Mouse (Mus musculus): ENCODE measurements around the gene Exph5.

Gene Exph5

GRCm38 (mm10) chr9:53301269-53301720, at the start of gene Exph5:
TSS of gene Exph5 (plus strand) at chr9:53301670.
- peak; percentile 64 to 78 for DNase-seq

- peak; percentile 75 to 91 for DNase-seq
These were observed 47.1 kb upstream of the Exph5 start for GRCm38 (mm10) chr9:53254368-53254767.

DNA sequence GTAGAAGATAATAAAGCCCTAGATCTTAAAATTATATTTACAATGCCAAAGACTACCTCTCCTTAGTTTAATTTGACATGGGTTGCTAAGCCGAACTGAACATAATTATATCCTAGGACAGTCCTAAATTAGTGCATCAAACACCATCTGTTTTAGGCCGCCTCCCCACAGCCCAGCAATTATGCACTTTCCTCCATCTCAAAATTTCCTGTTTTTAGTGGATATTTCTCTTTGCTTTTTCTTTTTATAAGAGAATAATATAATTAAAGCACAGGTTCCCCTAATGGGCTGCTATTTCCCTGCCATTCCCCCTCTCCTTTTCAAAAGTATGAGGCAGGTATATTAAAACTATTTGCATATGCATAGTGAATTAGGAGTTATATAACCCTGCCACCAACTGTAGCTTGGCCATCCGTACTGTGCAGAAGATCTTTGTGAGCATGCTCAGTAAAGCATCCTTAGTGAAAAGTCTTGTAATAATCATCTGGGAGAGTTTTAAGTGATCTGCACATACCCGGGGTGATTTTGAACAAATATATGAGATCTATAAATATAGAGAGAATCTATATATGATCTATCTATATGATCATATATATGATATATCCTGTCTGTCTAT, 44.7 kb upstream of the Exph5 start:
- no peak for DNase-seq

- DNase-seq, result peak in 1 of 2 experiments; percentile 8
These were observed 43.7 kb upstream of the Exph5 start for GRCm38 (mm10) chr9:53257772-53258171.

DNA sequence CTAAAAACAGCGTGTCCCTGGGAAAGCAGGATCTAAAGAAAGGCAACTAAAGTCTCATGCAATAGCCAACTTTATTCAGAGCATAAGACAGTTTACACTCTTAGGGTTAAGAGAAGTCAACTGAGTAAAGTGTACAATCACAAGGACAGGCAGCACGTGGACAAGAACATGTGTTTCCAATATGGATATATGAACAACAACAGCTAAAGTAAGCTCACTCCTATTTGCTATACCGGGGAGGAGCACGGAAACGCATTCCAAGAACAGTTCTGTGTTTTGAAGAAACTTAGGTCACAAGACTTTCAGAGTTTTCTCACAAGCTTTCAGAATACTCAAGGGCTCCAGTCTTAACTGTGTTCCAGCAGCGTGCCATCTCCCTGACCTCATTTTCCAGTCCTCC, 43.3 kb upstream of the Exph5 start:
- no peak for DNase-seq

DNA sequence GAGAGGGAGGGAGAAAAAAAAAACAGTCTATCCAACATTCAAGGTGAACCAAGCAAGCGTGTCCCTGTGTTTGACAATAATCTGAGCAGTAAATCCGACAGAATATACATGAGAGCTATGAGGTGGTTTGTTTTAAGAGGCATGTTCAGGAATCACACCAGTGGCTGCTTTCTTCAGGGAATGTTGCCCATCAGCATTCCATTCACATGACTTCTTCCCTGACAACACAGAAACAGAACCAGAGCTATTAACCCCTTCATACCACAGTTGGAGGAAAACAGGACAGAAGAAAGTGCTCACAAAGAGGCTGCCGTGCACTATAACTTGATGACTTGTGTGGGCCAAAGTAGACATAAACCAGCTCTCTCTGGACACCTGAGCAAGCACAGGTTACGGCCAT, 37.1 kb upstream of the Exph5 start:
- peak in 1 of 2 experiments; percentile 15 for DNase-seq

GRCm38 (mm10) chr9:53265589-53265988, 35.9 kb upstream of the Exph5 start:
- no peak for DNase-seq

DNA sequence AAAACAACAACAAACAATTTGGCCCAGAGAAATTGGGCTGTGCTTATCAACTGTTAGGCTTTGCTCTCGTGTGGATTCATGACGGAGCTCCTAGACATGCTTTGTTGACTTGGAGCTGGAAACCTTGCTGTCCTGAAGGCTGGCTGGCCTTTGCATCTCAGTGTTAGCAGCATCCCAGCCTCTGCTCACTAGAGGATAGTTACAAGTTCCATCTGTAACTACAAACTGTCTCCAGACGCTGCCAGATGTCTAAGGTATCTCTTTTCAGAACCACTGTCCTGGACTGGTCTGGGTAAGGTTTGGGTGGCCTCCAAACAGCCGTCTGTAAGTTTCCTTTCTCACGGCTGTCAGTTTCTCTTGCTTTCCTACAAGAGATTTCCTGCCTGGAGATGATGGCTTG, 33.4 kb upstream of the Exph5 start:
- DNase-seq, result no peak

- peak; percentile 32 to 68 for DNase-seq
These were observed 32.6 kb upstream of the Exph5 start for GRCm38 (mm10) chr9:53268731-53269465.

DNA sequence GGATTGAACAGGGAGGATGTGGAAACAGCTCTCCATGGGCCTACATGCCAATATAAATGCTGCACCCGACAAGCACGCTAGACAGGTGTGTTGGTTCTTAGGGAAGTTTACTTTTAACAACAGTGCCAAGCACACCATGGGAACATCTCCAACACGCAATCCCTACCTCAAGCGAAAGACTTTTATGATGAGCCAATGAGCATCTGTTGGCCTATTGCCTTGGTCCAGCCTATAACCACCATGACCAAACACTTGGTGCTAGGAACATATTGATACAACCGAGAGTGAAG, 32.1 kb upstream of the Exph5 start:
- DNase-seq, result no peak

DNA sequence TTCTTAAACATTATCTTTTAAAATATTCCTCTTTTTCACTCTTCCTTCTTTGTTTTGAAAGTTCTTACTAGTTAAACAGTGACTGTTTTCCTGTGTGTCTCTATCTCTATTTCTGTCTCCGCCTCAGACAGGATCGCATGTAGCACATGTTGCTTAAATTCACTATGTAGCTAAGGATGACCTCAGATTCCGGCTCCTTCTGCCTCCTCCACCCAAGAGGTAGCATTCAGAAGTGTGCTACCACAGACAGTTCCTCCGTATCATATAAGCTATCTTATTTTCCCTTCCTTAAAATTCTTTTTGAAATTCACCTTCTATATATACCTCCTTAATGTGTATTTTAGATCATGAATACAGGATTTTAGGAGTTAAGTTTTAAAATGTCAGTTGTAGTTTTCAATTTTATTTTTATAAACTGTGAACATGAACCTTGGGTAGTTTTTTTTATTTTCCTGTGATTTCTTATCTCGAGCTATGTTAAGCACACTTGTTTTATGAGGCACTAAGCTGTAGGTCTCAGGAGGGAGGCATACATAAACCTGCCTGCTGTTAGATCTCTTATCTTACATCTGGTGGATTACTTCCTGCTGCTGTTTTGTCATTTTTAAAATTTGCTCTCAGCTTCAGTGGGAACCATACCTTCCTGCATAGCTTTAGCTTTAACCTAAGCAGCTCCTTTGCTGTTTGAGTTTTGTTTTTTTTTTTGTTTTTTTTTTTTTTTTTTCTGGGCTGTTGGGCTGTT, 30.0 kb upstream of the Exph5 start:
- DNase-seq, result no peak

DNA sequence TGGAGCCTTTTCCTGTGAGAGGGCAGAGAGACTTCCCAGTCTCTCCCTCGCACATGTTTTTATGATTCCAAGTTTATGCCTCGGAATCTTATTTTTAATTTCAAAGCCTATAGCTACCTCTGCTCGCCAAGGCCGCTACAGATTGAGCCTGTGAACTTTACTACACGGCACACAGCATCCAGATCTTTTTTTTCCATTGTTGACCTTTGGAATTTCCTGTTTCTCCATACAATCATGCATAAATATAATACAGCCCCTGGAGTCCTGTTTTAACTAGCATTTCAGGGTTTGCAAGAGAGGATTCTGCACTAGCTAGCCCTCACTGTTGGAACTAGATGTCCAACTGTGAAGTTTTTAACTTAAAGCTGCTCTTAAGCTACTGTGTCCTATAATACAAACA, 29.3 kb upstream of the Exph5 start:
- DNase-seq, result no peak

- DNase-seq, result no peak
These were observed 28.8 kb upstream of the Exph5 start for GRCm38 (mm10) chr9:53272714-53273113.

GRCm38 (mm10) chr9:53276381-53276780, 25.1 kb upstream of the Exph5 start:
- DNase-seq, result no peak

DNA sequence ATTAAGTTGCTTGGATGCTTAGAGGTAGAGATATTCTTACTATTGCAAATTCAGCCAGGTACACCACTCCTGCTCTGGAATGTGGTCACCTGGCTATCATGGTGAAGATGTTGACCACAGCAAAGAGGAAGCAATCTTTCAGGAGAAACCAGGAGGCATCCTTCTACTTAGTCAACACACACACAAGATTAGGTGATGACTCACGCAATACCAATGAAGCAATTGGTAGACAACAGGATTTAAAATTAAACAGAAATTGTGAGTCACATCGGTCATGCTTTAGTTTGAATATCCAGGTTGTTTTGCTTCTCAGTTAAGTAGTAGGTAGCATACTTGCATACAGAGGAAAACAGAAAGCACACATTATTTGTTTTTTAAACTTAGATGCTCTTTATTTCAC, 22.5 kb upstream of the Exph5 start:
- no peak for DNase-seq

GRCm38 (mm10) chr9:53286793-53287192, 14.7 kb upstream of the Exph5 start:
- no peak for DNase-seq

- DNase-seq, result no peak
These were observed 11.5 kb upstream of the Exph5 start for GRCm38 (mm10) chr9:53290006-53290405.

GRCm38 (mm10) chr9:53292833-53293232, 8.6 kb upstream of the Exph5 start:
- no peak for DNase-seq

DNA sequence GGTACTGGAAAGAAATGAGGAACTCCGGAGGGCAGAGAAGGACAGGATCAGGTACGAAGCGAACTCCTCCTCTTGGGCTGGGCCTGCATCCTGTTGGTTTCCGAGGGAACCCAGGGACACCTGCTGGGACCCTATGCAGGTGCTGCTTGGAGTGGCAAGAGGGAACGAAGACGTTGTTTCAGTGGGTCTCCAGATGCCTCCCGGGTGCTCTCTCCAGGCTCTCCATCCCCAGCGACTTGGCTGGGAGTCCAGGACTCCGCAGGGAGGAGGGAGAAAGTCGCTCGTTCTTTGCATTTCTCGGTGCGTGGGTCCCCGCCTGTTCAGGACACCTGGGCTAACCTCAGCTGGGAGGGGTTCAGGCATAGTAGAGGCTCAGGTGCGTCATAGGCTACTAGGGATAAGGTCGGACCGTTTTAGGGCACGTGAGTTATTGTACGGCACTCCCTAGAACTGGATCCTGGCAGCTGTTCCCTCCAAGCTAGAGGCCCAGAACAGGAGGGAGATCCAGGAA, 386 bp downstream of the Exph5 start:
- DNase-seq, result peak in 1 of 2 experiments; percentile 11

GRCm38 (mm10) chr9:53302415-53302814, 945 bp downstream of the Exph5 start:
- DNase-seq, result no peak

DNA sequence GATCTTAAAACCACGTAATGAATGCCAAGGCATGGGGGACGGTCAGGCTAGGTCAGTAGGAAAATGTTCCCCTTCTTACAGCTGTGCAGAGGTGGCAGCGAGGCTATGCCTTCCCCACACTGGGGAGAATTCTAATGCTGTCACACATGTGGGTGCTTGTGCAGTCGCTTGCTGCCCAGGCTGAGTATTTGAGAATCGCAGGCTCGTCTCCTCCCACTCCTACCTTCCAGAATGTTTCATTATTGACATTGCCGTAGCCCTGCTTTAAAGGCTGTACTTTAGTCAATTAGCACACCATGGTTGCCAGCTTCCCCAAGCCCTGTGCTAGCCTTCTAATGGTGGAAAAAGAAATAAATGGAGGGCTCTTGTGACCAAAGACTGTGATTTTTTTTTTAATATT, 6.4 kb downstream of the Exph5 start:
- DNase-seq, result no peak

DNA sequence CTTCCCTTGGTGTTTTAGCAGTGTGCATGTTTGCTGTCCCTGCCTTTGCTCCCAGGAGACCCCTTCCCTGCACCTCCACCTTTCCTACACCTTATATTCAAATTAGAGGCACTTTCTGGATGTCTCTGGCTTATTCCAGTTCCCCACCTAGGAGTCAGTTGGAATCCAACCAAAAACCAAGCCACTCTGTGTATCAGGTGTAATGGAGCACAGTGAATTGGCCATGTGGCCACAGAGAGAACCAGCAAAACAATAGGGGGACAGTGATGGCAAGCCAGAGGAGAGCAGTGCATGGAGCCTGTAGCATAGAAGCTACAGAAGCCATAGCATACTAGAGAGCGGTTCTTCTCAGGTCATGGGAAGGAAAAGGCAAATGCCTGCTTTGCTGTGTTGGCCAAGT, 11.5 kb downstream of the Exph5 start:
- no peak for DNase-seq

DNA sequence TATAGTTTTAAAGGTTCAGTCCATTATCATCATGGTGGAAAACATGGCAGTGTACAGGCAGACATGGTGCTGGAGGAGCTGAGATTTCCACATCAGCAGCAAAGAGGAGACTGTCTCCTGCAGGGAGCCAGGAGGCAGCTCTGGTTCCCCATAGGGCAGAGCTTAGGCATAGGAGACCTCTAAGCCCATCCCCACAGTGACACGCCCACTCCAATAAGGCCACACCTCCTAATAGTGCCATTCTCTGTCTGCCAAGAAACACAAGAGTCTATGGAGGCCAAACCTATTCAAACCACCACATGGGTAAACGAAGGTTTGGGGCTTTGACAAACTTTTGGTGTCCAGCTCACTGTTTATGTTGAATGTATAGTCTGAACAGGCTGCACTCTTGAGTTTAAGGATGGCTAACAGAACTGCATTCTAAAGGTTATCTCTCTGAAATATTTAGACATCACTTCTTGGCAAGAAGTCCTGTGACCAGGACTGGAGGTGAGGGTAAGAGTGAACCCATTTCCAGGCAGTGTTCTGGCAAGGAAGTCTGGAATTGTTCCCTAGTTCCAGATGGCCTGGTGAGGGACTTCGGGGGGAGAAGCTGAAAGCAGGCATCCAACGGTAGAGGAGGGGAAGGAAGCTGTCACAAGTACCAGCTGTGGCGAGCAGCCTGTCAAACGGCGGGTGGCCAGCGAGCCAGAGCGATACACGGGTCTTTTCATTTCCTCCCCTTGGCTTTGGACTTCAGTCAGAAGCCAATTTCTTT, 19.6 kb downstream of the Exph5 start:
- no peak for DNase-seq

Measured in kidney, postnatal 36 days (tissue).